Comparison of ENCODE assay signal across 12 mouse cellular contexts in the genomic region with DNA sequence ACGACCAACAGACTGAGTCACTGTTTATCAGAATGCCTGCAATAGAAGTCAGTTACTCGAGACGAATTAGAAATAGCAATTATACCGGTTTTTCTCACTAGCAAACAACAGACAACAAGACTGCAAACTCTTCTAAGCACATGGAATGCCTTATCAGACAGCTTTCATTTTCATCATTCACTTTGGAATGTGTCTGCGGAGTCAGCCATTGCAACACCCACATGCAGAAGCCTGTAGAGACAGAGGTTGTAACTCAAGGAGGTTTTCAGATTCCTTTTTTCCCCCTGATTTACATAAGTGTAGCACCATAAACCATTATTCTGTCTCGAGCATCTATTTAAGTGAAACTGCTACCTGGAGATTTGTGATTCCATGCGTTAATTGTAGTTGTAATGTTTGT.
"Had no signal": no experiment of that assay in that cellular context is flagged by ENCODE, and none has a peak within 500 bp of the region (broad histone marks: within the 10 kb centered on the region; RNA-seq: fewer than 3 reads in every experiment).

No protein-coding gene starts in this region.

- H3K9me3 ChIP-seq: limb, embryonic 12.5 days; lung, embryonic 15.5 days; midbrain, embryonic 10.5 days; neural tube, embryonic 12.5 days had no signal

- DNase-seq: kidney, adult 8-10 months; kidney, postnatal 4 days; midbrain, embryonic 14.5 days; thymus, postnatal 4 days had no signal

- H3K4me3 ChIP-seq: layer of hippocampus, adult 2 months; limb, embryonic 12.5 days; lung, embryonic 15.5 days; midbrain, embryonic 10.5 days; neural tube, embryonic 12.5 days had no signal

- H3K4me1 ChIP-seq: limb, embryonic 12.5 days; lung, embryonic 15.5 days; midbrain, embryonic 10.5 days; neural tube, embryonic 12.5 days had no signal

- H3K9ac ChIP-seq: limb, embryonic 12.5 days; liver, embryonic 14.5 days; lung, embryonic 15.5 days; neural tube, embryonic 12.5 days had no signal

- H3K27me3 ChIP-seq: limb, embryonic 12.5 days; lung, embryonic 15.5 days; neural tube, embryonic 12.5 days had no signal

- H3K4me2 ChIP-seq: limb, embryonic 12.5 days; lung, embryonic 15.5 days; neural tube, embryonic 12.5 days had no signal

- H3K27ac ChIP-seq: layer of hippocampus, adult 2 months; limb, embryonic 12.5 days; liver, embryonic 14.5 days; lung, embryonic 15.5 days; midbrain, embryonic 10.5 days; neural tube, embryonic 12.5 days; stomach, postnatal 0 days had no signal

- H3K36me3 ChIP-seq: limb, embryonic 12.5 days; lung, embryonic 15.5 days; midbrain, embryonic 10.5 days; neural tube, embryonic 12.5 days had no signal

- ATAC-seq: intestine, postnatal 0 days had no signal
